Mouse (Mus musculus) yolk sac, embryonic 10.5 days (tissue): Measurements from ENCODE around the gene Gm2244.
A peak's percentile ranks its signal among the peaks of the same experiment; 100 is the strongest.
"Not testable (repeated sequence)": the region's sequence is repeated elsewhere in the genome, so short reads cannot be mapped to it uniquely, and the experiment has no call there.

Experiments used
- DNase-seq: peaks from one replicate; pipeline ENCODE4 v3.0.0-alpha.2; 2017; ENCODE audit warnings: low spot score

The Gm2244 gene

DNA sequence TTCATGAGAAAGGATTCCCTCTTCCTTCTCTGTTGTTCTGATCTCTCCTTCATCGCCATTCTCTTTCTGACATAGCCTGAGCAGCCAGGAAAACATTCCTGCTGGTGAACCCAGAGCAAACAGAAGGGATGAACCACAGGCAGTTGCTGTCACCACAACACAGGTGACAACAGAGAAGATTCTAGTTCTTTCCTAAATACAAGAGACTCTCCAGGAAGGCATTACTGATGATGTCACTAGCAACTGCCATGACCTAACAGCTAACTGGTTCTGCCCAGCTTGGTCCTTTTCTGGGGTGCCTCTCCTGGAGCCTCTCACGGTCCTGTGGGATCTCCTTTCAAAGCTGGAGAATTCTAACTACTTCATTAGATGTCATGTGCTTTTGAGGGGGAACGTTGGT, at the start of gene Gm2244:
Gm2244 (minus strand) TSS at position 101 of the 400 bp plus-strand sequence.
- not testable (repeated sequence) for DNase-seq

- DNase-seq: peak; percentile 34
Measured at GRCm38 (mm10) chr14:19584804-19585667, 35.3 kb upstream of the Gm2244 start, which contains the start of gene Gm2237. Gene Gm2237, minus strand, starts transcription at chr14:19585135.
